Mouse (Mus musculus) myocyte (in vitro differentiated cells): ENCODE measurements around the gene Traf5.

Experiments
- E2F4 ChIP-seq: IDR thresholded peaks from one replicate; pipeline ENCODE4 v1.6.1; 2011; ENCODE audit warnings: mild to moderate bottlenecking, control low read depth, moderate library complexity; ENCODE audit not compliant: insufficient read depth
- MAX ChIP-seq: IDR thresholded peaks from one replicate; pipeline ENCODE4 v1.6.1; 2011; ENCODE audit warnings: low read depth, mild to moderate bottlenecking, control low read depth
- MYOG ChIP-seq, 3 experiments: IDR thresholded peaks; one replicate each; pipeline ENCODE4 v1.6.1; 2011; ENCODE audit warnings: control low read depth in 2 of 3, low read depth in 2 of 3, mild to moderate bottlenecking in 2 of 3; ENCODE audit not compliant: insufficient read length in 2 of 3, control insufficient read depth in 1 of 3, insufficient read depth in 1 of 3
- POLR2A ChIP-seq: IDR thresholded peaks from one replicate; pipeline ENCODE4 v1.6.1; 2011; ENCODE audit warnings: low read depth, mild to moderate bottlenecking, control low read depth, moderate library complexity; ENCODE audit not compliant: insufficient read length
- REST ChIP-seq: IDR thresholded peaks from one replicate; pipeline ENCODE4 v1.6.1; 2011; ENCODE audit warnings: mild to moderate bottlenecking, control low read depth, moderate library complexity; ENCODE audit not compliant: insufficient read depth, insufficient read length
- USF1 ChIP-seq: IDR thresholded peaks from one replicate; pipeline ENCODE4 v1.6.1; 2011; ENCODE audit warnings: low read depth, mild to moderate bottlenecking, control low read depth, moderate library complexity

DNA sequence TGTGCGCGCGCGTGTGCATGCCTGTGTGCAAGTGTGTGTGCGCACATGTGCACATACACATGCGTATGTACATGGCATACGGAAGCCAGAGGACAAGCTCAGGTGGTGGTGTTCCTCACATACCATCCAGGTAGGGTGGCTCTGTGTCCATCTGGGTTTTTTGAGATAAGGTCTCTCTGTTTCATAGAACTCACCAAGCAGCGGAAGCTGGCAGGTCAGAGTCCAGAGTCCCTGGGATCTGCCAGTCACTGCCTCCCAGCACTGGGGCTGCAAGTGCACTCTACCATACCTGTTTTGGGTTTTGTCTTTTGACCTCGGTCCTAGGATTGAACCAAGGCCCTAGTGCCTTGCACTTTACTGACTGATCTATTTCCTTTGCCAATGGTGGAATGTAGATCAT, 11.7 kb upstream of the Traf5 start:
- TF ChIP-seq E2F4 (no peak), POLR2A (no peak), MAX (no peak), USF1 (no peak), MYOG (IDR thresholded peaks at IDR 0.05; ENCODE audit: control insufficient read depth in 1 of 3, insufficient read depth in 1 of 3, insufficient read length in 2 of 3, low read depth in 2 of 3) (no peak), REST (no peak)
